Mouse (Mus musculus) heart, embryonic 12.5 days (tissue): ENCODE data around the gene Commd1. TPM values are rescaled to one million over a fixed set of nuclear protein-coding genes. Genes with fewer than 3 reads are reported as not detected.

Source experiments
- ATAC-seq: fragments of 200-750 bp; cut with Nextera tagmentation; 2 replicates; pipeline ENCODE4 v1.8.0; 2017; ENCODE audit warnings: moderate TSS enrichment, moderate library complexity; ENCODE audit not compliant: insufficient number of reproducible peaks, low FRiP score
- H3K27ac ChIP-seq: fragments of 300-500 bp; sonication (generic); 2 replicates; pipeline ENCODE4 v1.5.1; 2016; ENCODE audit warnings: mild to moderate bottlenecking, moderate library complexity; ENCODE audit not compliant: poor library complexity, severe bottlenecking
- H3K27me3 ChIP-seq: fragments of 300-500 bp; sonication (generic); replicated peaks from 2 replicates; pipeline ENCODE4 v1.6.1; 2016; ENCODE audit warnings: mild to moderate bottlenecking, moderate library complexity
- H3K36me3 ChIP-seq: fragments of 300-500 bp; sonication (generic); 2 replicates; pipeline ENCODE4 v1.6.1; 2016; ENCODE audit warnings: mild to moderate bottlenecking, moderate library complexity
- H3K4me1 ChIP-seq: fragments of 300-500 bp; sonication (generic); replicated peaks from 2 replicates; pipeline ENCODE4 v1.6.1; 2016; ENCODE audit warnings: mild to moderate bottlenecking
- H3K4me2 ChIP-seq: fragments of 300-500 bp; sonication (generic); 2 replicates; pipeline ENCODE4 v1.6.1; 2016; ENCODE audit warnings: mild to moderate bottlenecking, moderate library complexity
- H3K4me3 ChIP-seq: fragments of 300-500 bp; sonication (generic); 2 replicates; pipeline ENCODE4 v1.5.1; 2016; ENCODE audit warnings: mild to moderate bottlenecking
- H3K9ac ChIP-seq: fragments of 300-500 bp; sonication (generic); 2 replicates; pipeline ENCODE4 v1.6.1; 2016; ENCODE audit warnings: mild to moderate bottlenecking, moderate library complexity
- H3K9me3 ChIP-seq: fragments of 300-500 bp; sonication (generic); replicated peaks from 2 replicates; pipeline ENCODE4 v1.6.1; 2016; ENCODE audit warnings: mild to moderate bottlenecking, moderate library complexity
- WGBS: fragments of 180-500 bp; shearing (Covaris S2); methylation state at CpG from one replicate; pipeline ENCODE4 v1.1.7; 2016; 5-methylcytosine and 5-hydroxymethylcytosine counted together
- polyA plus RNA-seq: library from polyadenylated mRNA; unstranded; fragments of >200 nt; fragmentation: Nextera tagmentation; extraction: Ambion mirVana; gene quantifications from 2 replicates; pipeline ENCODE4 v1.2.1, GENCODE M21; 2016

Gene Commd1
- polyA plus RNA-seq, 1 experiment from 2014 or later = 295 TPM

DNA sequence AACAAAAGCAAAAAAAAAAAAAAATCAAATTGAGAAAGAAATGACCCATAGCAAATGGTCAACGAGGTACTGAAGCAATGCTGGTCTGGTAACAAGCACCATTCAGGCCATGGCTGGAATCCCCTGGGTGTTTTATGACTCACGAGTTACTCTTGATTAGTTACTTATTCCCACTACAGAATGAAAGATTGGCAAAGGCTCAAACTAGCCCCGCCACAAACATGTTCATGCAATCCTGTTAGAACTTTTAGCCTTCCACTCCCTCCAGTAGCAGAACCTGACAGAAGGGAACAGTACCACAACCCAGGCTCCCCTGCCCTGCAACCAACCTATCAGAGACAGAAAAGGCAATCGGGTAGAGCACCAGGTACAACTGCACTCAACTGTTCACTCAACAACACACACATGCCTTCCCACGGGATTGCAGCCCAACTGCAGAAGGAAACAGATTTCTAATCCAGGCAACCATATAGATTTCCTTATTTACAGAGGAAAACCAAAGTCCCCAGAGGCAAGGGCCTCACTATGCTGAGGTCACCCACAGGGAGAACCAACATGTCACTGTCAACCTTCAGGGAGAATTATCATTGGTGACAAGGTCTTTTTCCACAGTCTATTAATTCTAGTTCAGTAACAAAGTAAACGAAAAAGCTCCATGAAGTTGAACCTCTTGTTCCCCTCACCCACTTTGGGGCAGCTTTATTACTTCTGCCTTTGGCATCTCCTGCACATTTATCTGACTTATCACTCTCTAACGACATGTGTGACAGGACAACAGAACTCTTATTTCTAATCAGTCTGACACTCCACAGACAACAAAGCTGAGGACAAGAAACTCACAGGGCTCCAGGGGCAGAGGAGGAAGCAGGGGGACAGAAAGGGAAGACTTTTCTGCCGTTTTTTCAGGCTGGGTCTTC, 134.2 kb downstream of the Commd1 start:
- H3K27me3 ChIP-seq = no peaks in the 10 kb centered on the region
- H3K4me1 ChIP-seq = peaks cover 55% of the 10 kb centered on the region
- H3K36me3 ChIP-seq = no peaks in the 10 kb centered on the region
- ATAC-seq = no peak
- no peak overlapping the region for H3K9ac ChIP-seq
- 40% methylated on average over 8 of the region's 8 CpGs for WGBS
- H3K9me3 ChIP-seq = no peaks in the 10 kb centered on the region
- no peak overlapping the region for H3K4me2 ChIP-seq
- peak overlapping the region; percentile 43; the same call in 1 of the 2 replicates for H3K27ac ChIP-seq
- no peak overlapping the region for H3K4me3 ChIP-seq

- H3K27me3 ChIP-seq = no peaks in the 10 kb centered on the region
- ATAC-seq = no peak
- no peak overlapping the region for H3K4me3 ChIP-seq
- 39% methylated on average over 8 of the region's 8 CpGs for whole genome bisulfite sequencing
- H3K36me3 ChIP-seq = no peaks in the 10 kb centered on the region
- H3K27ac ChIP-seq = no peak overlapping the region
- peaks cover 51% of the 10 kb centered on the region for H3K4me1 ChIP-seq
- no peak overlapping the region for H3K9ac ChIP-seq
- no peaks in the 10 kb centered on the region for H3K9me3 ChIP-seq
- no peak overlapping the region for H3K4me2 ChIP-seq
Observed at GRCm38 (mm10) chr11:22846960-22847731, 135.0 kb downstream of the Commd1 start.

Other genes starting within 250 kb of the Commd1 start
- 3.3 and 5.3 TPM in 2 replicates for gene B3gnt2, start 121.4 kb downstream of the Commd1 start, polyA plus RNA-seq
- 2.3 and 3.2 TPM in 2 replicates for gene Zrsr1, start 10.4 kb downstream of the Commd1 start, polyA plus RNA-seq
- 8.5 and 9.4 TPM in 2 replicates for gene Gm28048, start 292 bp downstream of the Commd1 start, polyA plus RNA-seq
- gene Cct4, start 8.1 kb upstream of the Commd1 start, polyA plus RNA-seq = 240 and 247 TPM in 2 replicates
- 1.8 and 2.1 TPM in 2 replicates for gene Fam161a, start 25.1 kb upstream of the Commd1 start, polyA plus RNA-seq